Mouse (Mus musculus) megakaryocyte-erythroid progenitor cell, adult 5-6 weeks (primary cell): ENCODE results near the gene Mpc2. TPM values are rescaled to one million over a fixed set of nuclear protein-coding genes. Genes with fewer than 3 reads are reported as not detected.

Experiments used
- ATAC-seq: replicated peaks from 2 replicates; pipeline ENCODE4 v1.8.0; 2016; ENCODE audit warnings: mild to moderate bottlenecking, inconsistent platforms; ENCODE audit not compliant: severe bottlenecking, poor library complexity, low FRiP score, low TSS enrichment
- total RNA-seq, 2 experiments: library from RNA; stranded (forward) in 1 of 2; stranded (reverse) in 1 of 2; fragments of 200-1000, 215-1000 nt in 1 of 2; fragments of >200 nt in 1 of 2; fragmentation: Nextera tagmentation in 1 of 2; gene quantifications; 2 replicates each; pipeline ENCODE4 v1.2.3; 2014 to 2017

Mpc2 gene
- total RNA-seq (2014; fragmentation: Nextera tagmentation) (68.1 and 83.2 TPM in 2 replicates), total RNA-seq (2017) (65.7 and 85.1 TPM in 2 replicates)

DNA sequence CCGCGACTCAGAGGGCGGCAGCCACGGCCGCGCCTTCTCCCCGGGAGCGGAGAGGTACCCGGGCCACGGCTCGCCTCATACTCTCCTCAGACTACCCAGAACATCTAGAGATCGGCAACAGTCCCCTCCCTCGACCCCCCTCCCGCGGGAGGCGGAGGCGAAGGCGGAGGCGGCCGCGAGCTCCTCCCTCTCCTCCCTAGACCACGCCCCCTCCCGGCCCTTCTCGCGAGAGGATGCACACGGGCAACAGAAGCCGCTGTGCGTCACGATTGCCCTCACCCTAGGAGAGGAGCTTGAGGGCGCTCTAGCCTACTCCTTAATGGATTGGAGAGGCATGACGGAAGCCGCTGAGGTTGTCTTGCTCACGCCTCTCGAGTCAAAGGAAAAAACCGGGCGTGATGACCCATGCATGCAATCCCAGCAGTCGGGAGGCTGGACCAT lies at the start of gene Mpc2, which contains the start of gene Dcaf6:
Mpc2 (plus strand) TSS at position 278 of the 441 bp plus-strand sequence.
Dcaf6 (minus strand) TSS at position 116 of the 441 bp plus-strand sequence.
- peak; percentile 83 for ATAC-seq

DNA sequence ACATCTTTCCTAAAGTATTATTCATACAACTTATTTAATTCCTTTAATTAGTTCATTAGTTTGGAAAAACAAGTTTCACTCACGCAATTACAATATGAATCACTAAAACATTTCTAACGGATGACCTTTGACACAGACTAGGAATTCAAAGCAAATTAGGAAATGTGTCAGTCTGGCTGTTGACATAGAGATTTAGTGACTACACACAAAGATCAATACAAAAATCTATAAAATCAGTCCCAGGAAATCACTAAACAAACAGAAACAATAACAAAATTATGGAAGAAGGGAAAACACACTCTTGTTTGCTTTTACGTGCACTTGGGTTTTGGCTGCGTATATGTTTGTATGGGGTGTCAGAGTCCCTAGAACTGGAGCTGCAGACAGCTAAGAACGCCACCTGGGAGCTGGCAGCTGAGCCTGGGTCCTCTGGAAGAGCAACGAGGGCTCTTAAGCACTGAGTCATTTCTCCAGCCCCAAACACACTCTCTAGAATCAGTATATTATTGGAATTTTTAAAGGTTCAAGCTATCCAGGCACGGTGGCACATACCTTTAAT lies 39.0 kb upstream of the Mpc2 start:
- ATAC-seq = no peak

DNA sequence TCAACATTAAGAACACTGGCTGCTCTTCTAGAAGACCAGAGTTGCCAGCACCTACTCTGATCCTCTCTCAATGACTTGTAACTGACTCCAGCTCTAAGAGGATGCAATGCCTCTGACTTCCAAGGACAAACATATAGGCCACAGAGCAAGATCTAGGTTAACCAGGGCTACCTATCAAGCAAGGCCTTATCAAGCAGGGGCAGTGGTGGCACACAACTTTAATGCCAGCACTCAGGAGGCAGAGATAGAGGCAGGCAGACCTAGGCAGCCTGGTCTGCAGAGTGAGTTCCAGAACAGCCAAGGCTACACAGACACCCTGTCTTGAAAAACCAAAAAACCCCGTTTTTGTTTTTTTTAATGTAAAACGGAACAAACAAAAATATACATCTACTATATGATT lies 34.2 kb upstream of the Mpc2 start:
- peak; percentile 100 for ATAC-seq

DNA sequence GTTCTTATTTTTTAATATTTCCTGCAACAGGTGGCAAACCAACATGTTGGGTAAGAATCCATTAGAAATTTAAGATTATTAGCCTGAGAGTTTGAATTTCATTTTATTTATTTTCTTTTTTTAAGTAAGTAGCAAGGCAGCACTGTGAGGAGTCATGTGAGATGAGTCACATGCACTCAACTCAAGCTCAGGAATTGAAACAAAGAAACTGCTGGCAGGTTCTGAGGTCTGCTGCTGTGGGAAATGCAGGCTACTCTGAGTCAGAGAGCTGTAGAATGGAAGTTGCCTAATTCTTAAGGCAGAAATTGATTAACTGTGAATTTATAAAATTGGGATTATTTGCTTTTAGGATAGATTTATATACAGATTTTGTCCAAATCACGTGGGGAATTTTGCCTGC lies 27.6 kb upstream of the Mpc2 start:
- no peak for ATAC-seq

DNA sequence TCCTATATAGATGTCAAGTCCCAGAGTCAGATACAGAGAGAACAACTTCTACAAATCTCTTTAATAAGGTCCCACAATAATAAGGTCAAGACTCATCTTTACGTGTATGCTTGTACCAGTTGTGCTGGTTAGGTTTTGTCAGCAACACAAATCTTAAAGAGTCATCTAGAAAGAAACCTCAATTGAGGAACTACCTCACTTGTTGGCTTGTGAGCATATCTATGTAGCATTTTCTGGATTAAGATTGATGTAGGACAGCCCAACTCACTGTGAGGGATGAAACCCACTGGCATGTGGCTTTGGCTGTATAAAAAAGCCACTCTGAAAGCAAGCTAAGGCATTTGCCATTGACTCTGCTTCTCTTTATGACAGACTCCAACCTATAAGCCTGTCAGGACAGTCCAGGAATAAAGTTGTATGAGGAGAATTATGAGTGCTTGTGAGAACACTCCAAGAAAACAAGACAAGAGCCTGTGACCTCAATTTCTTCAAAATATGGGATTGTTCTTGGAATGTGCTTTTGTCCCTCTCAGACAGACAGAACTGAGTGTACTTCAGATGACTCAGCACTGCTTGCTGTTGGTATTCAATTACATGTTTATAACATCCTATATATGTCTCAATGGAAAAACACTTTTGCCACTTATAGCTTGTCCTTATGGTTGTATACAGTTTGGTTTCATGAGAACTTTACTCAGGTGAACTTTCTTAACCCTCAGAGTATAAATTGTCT lies 22.0 kb upstream of the Mpc2 start:
- 0 out of 2 replicates have a peak, but pooled peaks have one; percentile 26 for ATAC-seq

DNA sequence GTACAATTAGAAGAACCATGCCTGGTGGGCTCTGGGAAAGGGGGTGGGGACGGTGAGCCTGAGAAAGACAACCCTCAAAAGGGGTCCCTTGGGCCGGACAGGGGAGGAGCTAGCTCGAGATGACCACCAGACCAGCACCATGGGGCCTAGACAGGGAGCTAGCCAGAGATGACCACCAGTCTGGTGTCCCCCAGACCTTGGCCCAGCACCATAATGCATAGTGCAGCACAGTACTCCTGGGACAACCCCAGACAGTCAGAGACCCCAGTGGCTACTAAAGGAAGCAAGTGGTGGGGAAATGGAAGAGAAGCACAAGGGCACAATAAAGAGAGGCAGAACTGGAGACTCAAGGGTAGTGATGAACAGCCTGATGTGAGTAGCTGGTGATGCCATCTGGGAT lies 19.6 kb upstream of the Mpc2 start:
- ATAC-seq = no peak

DNA sequence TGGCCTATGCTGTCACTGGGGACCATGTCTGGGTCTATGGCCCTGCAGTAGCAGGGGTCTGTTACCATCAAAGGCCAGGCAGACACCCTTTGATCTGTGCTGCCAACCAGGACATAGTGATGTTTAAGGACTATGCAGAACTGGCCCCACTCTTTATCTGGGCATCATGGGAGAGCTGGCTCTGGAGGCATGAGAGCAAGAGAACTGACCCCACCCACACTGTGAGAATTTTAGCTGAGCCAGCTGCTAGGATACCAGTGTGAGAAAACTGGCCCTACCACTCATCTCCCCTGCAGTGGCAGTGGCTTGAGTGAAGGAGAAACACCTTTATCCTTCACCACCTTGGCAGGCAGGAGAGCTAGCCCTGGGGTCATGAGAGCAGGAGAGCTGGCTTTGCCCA lies 19.2 kb upstream of the Mpc2 start:
- peak; percentile 55; the same call in 1 of the 2 replicates for ATAC-seq

DNA sequence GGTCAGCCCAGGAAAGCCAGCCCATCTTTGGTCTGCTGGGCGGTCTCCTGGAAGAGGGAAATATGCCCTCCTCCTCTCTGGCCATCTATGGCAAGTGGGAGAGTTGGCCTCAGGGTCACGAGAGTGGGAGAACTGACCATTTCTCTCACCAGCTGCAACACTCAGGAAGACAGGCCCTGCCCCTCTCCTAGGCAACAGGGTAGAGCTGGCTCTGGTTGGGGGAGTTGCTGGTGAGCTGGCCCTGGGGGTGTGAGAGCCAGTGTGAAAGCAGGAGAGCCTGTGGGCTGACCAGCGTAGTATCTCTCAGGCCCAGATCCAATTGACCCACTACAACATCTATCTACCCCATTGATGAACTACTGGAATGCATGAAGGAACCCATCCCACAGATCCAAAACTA lies 18.7 kb upstream of the Mpc2 start:
- no peak for ATAC-seq

DNA sequence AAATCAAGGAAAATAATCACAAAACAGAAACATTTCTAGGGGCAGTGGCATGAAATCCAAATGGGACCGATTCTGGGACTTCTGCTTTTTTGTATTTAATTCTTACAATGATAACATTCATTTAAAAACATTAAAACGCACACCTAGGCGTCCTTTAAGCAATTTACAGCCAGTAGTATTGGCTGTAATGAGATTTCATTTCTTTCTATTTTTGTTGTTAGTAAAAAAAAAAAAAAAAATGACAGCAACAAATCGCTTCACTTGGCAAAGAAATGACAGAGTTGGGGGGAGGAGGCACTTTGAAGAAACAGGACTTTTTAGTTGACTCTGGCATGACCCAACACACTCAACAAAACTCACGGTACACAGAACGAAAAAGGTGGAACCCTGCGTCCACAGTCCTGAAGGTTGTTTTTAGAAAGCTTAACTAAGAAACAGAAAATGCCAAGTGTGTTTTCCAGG lies 1.4 kb upstream of the Mpc2 start:
- no peak for ATAC-seq

DNA sequence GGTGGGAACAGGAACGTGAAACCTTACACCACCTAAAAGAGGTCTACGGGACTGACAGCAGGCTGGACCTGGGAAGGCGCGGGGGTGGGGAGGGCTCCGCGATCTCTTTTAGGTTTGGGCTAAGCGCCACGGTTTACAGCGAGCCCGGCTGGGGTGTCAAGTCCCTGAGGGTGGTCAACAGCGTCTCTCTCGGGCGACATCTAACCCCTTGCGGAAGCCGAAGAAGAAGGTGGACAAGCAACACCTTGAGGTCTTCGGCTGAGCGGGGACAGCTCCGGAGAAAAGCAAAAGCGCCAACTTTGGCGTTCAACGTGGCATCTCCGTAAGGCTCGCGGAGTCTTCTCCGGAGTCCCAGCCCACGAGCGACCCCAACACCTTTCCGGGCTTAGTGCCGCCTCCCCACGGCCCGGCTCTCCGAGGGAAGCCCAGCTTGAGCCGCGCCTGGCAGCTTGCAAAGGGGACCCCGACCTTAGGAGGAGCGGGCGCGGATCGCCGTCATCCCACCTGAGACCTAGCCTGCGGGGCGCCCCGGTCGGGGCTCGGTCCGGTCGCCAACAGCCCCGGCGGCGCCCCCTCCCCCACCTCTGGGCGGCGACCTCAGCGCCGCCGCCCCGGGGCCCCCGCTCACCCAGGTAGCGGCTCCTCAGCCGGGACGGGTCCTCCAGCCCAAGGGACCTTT lies 795 bp upstream of the Mpc2 start:
- ATAC-seq = peak; percentile 8

DNA sequence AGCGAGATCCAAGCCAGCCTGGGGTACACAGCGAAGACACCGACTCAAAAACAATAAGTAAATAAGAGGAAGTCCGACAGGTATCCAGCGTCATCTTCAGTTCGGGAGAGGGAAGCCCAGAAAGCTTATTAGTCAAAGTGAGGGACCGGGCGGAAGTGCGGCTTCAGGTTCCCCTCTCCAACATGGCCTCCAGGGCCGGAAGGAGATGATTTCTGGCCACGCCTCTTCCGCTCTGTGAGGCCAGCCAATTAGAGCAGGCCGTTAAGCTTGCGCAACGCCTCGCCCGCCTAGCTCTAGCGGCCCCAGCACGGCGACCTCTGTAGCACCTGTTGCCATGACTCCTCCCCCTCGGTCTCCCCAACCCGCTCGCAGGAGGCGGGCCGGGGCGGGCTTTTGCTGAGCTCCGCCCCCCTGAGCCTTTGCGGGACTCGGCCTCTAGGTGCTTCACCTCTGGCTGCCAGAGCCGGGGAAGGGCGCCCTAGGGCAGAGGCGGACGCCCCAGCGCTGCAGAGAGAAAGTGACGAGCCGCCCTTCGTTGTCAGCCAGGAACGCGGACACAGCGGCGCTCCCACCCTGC lies 452 bp downstream of the Mpc2 start:
- ATAC-seq = peak; percentile 91

DNA sequence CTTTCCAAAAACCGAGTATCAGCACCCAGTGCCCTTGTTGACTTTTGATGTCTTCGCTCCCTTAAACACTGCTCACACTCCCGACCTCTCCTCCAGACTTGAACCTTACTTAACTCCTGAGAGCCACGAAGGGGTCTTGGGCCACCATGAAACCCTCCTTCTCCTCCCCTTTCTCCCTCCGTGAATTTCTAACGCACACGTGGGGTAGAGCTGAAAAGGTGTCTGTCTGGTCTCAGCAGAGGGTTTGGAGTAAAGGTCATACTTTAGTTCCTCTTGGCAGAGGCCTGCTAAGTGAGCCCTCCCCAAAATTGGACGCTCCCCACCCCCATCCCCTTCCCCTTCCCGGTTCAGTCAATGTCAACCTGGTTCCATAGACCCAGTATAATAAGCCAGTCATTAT lies 1.2 kb downstream of the Mpc2 start:
- no peak for ATAC-seq

DNA sequence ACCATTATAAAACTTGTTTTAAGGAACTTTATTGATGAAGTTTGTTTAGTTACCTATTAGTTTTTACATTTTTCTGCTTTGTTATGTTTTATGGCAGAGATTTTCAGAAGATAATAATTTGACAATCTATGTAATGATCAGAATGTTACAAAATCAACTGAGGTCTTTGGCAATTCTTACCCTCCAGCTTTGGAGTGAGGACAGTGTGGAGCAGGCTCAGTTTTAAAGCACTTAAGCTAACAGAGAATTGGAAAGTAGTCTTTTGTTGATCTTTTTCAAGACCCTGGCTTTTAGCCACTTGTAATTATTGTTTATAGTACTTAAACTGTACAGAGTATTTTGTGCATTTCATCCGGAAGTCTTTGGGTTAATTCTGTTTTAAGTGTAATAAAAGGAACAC lies 2.4 kb downstream of the Mpc2 start:
- ATAC-seq = no peak

DNA sequence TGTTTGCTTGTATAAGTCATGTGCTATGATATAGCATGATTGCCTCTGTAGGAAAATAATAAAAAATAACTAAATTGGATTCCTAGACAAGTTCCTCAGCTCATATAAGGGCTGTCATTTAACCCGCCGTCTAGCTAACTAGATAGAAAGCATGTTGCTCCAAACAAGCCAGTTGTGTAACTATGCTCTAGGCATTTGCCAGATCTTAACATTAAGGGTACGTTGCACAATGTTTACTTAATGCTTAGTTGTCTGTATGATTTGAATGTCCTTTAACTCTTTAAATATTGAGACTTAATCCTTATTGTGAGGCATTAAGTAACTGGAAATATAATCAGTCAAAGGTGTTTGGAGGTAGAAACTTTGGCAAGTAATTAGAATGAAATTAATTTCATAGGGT lies 4.1 kb downstream of the Mpc2 start:
- ATAC-seq = no peak

DNA sequence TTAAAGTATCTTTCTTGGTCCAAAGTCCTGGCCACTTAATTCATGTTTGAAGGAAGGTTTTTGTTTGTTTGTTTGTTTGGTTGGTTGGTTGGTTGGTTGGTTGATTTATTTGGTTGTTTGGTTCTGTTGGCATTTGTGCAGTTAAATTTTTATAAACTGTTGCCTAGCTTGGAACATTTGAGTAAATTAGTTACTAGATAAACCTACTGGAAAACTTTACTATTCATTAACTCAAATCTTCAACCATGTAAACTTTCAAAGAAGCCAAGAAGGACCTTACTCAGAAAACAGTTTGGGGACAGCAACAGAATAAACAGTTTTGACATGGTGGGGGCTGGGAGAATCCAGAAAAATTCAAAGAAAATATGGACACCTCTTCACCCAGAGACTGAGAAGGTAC lies 8.5 kb downstream of the Mpc2 start:
- ATAC-seq = no peak

DNA sequence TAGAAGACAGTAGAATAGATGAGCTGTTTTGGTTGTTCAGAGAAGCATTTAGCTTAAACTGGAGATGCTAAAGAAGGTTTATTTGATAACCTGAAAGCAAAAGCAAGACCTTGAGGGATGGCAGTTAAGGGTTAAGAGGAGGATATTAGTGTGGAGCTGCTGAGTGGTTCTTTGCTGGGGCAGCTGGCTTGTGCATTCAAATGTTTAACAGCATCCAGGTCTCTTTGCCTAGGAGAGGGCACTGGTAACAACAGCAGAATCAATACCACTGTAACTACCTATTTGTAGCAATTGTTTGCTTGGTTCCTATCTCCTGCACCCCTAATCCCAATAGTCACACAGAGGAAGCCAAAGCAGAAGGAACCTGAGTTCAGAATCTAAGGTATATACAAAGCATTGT lies 9.3 kb downstream of the Mpc2 start:
- ATAC-seq = no peak

DNA sequence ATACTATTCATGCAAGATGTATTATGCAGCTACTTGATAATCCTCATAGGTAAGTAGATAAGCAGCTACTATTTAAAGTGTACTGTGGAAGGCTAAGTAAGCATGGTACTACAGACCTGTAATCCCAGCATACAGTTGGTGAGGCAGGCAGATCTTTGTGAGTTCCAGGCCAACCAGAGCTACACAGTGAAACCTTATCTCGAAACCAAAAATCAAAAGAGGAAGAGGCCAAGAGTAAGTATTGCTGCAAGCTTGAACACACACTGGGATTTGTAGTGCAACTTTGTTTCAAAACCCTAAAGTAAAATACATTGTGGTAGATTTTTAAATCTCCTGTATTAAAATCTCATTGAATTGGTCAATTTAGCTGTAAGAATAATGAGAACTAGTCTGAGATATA lies 11.1 kb downstream of the Mpc2 start:
- no peak for ATAC-seq

DNA sequence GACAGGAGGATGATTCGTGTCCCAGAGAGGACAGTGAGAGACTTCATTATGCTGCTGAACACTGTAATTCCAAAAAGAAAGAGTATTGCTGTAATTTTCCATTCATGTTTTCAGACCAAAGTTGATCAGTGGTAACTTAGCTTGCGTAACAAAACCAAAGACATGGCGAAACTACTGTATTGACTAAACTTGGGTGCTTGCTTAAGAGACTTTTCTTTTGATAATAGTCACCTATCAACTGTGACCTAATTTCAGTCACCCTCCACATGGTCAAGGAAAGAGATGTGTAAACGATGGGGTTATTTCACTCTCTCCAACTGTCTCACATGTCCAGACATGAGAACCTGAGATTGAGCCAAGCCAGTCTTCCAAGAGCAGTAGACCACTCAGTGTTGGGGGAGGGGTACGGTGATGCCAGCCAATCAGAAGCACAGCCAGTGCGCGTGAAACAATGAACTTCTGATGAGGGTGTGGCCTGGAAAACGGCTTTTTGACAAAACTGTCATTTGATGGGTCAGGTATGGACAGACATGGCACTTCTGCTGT lies 24.3 kb downstream of the Mpc2 start, which contains the start of gene Adcy10:
Adcy10 (plus strand) TSS at position 496 of the 546 bp plus-strand sequence.
- ATAC-seq = no peak

DNA sequence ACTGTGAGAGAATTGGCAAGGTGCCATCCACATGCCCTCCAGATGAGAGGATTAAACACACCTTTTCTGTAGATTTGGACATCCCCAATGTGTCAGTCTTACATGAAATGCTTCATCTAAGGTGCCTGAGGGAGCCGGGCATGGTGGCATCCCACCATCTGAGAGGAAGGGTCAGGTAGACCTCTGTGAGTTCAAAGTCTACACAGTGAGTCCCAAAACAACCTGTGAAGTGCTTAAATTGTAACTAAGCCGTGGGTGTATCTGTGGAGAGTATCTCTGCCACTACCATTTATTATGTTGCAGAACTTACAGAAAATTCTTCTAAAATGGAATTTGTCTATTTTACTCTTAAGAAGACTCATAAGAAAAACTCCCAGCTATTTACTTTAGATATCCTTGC lies 25.7 kb downstream of the Mpc2 start:
- no peak for ATAC-seq

DNA sequence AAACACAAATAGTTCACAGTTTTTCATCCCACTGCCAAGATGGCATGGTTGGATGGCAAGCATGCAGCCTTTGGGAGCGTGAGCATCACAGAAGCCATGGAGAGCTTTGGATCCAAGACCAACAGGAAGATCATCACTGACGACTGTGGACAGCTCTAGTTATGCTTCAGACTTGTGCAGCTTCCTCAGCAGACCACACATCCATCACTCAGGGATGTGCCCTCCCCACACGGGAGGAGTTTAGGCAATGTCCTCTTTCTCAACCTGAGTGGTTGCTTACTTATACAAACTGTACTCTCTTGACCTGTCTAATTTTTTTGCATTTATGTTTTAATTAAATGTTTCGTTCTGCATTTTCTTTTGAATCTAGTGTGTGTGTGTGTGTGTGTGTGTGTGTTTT lies 28.8 kb downstream of the Mpc2 start:
- no peak for ATAC-seq
